Mouse (Mus musculus) midbrain, embryonic 10.5 days (tissue): Measurements from ENCODE around the gene Kremen2. TPM values are rescaled to one million over a fixed set of nuclear protein-coding genes. Genes with fewer than 3 reads are reported as not detected.

ENCODE experiments used
- DNase-seq: peaks from one replicate; pipeline ENCODE4 v3.0.0-alpha.2; 2017; ENCODE audit warnings: low spot score
- H3K27ac ChIP-seq: fragments of 300-500 bp; sonication (generic); replicated peaks from 2 replicates; pipeline ENCODE4 v1.5.1; 2016; ENCODE audit warnings: mild to moderate bottlenecking
- H3K27me3 ChIP-seq: fragments of 300-500 bp; sonication (generic); 2 replicates; pipeline ENCODE4 v1.6.1; 2016; ENCODE audit warnings: low read depth, mild to moderate bottlenecking; ENCODE audit not compliant: poor library complexity, severe bottlenecking
- H3K36me3 ChIP-seq: fragments of 300-500 bp; sonication (generic); 2 replicates; pipeline ENCODE4 v1.6.1; 2016; ENCODE audit warnings: mild to moderate bottlenecking, moderate library complexity
- H3K4me1 ChIP-seq: fragments of 300-500 bp; sonication (generic); 2 replicates; pipeline ENCODE4 v1.6.1; 2016
- H3K4me3 ChIP-seq: fragments of 300-500 bp; sonication (generic); 2 replicates; pipeline ENCODE4 v1.5.1; 2016; ENCODE audit warnings: mild to moderate bottlenecking, moderate library complexity
- H3K9me3 ChIP-seq: fragments of 300-500 bp; sonication (generic); replicated peaks from 2 replicates; pipeline ENCODE4 v1.6.1; 2016; ENCODE audit warnings: mild to moderate bottlenecking
- WGBS: fragments of 180-500 bp; shearing (Covaris S2); methylation state at CpG from one replicate; pipeline ENCODE4 v1.1.7; 2016; 5-methylcytosine and 5-hydroxymethylcytosine counted together
- polyA plus RNA-seq: library from polyadenylated mRNA; unstranded; fragments of >200 nt; fragmentation: Nextera tagmentation; extraction: Ambion mirVana; gene quantifications from 2 replicates; pipeline ENCODE4 v1.2.1, GENCODE M21; 2016

Kremen2 gene
- 1.7 and 2.3 TPM in 2 replicates for polyA plus RNA-seq

DNA sequence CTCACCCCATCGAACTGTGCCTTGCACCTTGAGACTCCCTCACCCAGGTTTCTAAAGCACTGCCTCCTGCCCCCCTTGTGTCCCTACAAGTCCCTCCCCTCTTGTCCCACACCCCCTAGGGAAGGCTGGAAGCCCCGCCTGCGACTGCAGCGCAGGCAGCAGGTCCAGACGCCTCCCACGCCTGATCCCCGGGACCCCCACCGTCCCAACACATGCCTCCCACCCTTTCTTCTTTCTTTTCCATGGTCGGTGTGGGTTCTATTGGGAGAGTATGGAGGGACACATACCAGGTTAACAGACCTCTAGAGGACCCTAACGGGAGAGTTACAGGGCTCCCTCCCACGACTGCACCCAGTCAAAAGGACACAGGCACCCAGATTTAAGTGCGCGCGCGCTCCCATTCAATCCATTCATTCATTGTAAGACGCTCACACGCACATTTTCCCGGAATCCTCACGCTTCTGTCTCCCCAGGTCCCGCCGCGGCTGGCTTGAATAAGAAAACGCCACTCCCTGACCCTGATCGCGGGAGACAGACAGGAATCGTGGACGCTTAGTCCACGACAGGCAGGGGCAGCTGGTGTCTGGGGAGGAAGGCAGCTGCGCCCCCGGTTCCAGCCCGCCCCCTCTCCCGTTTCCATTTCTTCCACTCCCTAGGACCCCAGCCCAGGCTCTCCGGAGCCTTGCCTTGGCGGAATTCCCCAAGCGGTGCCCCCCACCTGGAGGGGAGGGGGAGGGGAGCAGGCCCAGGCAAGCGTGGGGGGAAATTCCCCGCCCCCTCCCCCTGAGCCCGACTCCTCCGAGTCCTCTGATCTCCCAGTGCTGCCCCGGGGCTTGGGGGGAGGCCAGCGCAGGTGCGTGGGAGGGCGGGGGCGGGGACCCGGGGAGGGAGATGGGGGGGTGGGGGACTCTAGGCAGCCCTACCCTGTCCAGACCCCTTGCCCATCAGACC is at the start of gene Kremen2:
Kremen2 (minus strand) TSS at position 533 of the 951 bp plus-strand sequence.
- H3K27me3 ChIP-seq, result peaks cover 82% of the 10 kb centered on the region
- H3K36me3 ChIP-seq, result peaks cover under 1% of the 10 kb centered on the region; the same call in 1 of the 2 replicates
- H3K9me3 ChIP-seq, result 0 out of 2 replicates have a peak, but pooled peaks cover 2% of the 10 kb centered on the region
- H3K27ac ChIP-seq, result 0 out of 2 replicates have a peak within 1 kb of the TSS, but pooled peaks have one; percentile 49
- under 1% methylated on average over 43 of the region's 45 CpGs for WGBS
- H3K4me3 ChIP-seq, result peak within 1 kb of the TSS; percentile 52
- peak; percentile 33 for DNase-seq
- peaks cover 45% of the 10 kb centered on the region for H3K4me1 ChIP-seq

- Histone ChIP-seq H3K27me3 (no peaks in the 10 kb centered on the region), H3K9me3 (no peaks in the 10 kb centered on the region), H3K4me1 (peaks cover 11% of the 10 kb centered on the region), H3K36me3 (0 out of 2 replicates have a peak, but pooled peaks cover 6% of the 10 kb centered on the region), H3K4me3 (no peak overlapping the region), H3K27ac (no peak overlapping the region)
- 91% methylated on average over 8 of the region's 8 CpGs for WGBS
- DNase-seq, result no peak
Measured at GRCm38 (mm10) chr17:23795323-23795722, 49.7 kb upstream of the Kremen2 start.

GRCm38 (mm10) chr17:23791079-23791357 is 45.4 kb upstream of the Kremen2 start:
- no peaks in the 10 kb centered on the region for H3K9me3 ChIP-seq
- WGBS, result 65% methylated on average over 2 of the region's 2 CpGs
- 0 out of 2 replicates have a peak, but pooled peaks cover 2% of the 10 kb centered on the region for H3K36me3 ChIP-seq
- no peak for DNase-seq
- peak overlapping the region; percentile 50 for H3K4me3 ChIP-seq
- no peaks in the 10 kb centered on the region for H3K27me3 ChIP-seq
- peak overlapping the region; percentile 87 for H3K27ac ChIP-seq
- H3K4me1 ChIP-seq, result peaks cover 27% of the 10 kb centered on the region

DNA sequence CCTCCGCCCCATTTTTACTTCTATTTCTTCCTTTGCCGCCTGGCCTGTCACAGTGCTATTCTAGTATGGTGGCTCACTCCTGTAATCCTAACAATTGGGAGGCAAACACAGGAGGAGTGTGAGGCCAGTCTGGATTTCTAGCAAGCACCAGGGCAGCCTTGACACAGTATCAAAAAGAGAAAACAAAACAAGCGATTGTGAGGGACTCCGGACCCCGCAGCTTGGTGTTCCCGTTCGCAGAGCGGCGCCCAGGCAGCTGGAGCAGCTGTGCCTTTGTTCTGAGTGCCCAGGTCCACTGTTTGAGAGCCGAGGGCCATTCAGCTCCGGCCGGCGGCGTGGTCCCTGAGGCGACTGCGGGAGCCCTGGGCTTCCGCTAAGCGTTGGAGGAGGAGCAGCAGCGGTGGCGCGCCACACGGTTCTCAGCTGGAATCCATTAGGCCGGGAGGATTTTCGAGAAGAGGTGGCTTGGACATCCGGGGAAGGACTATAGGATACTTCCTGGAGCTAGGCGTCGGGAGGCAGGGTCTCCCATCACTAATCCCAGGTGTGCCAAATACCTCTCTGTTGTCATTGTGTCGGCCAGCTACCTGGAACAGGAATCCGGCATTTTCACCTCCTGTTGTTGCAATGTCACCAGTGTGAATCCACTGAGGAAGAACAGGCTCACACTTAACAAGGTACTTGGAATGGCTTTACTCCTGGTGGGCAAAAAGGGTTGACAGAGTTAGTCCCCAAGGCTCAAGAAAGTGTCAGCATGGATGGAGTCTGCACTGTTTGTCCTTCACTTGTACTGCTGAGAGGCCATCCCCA is 44.8 kb upstream of the Kremen2 start, which contains the start of gene Srrm2:
Srrm2 (plus strand) TSS at position 264 of the 810 bp plus-strand sequence.
- H3K27ac ChIP-seq, result peak within 1 kb of the TSS; percentile 87
- DNase-seq, result peak; percentile 81
- H3K27me3 ChIP-seq, result no peaks in the 10 kb centered on the region
- WGBS, result 2% methylated on average over 29 of the region's 29 CpGs
- no peaks in the 10 kb centered on the region for H3K9me3 ChIP-seq
- peaks cover 33% of the 10 kb centered on the region for H3K4me1 ChIP-seq
- peak within 1 kb of the TSS; percentile 50 for H3K4me3 ChIP-seq
- 0 out of 2 replicates have a peak, but pooled peaks cover 2% of the 10 kb centered on the region for H3K36me3 ChIP-seq

GRCm38 (mm10) chr17:23789749-23790268 is 44.2 kb upstream of the Kremen2 start:
- Histone ChIP-seq H3K4me3 (peak overlapping the region; percentile 50), H3K27me3 (no peaks in the 10 kb centered on the region), H3K36me3 (no peaks in the 10 kb centered on the region), H3K27ac (peak overlapping the region; percentile 87), H3K4me1 (peaks cover 36% of the 10 kb centered on the region), H3K9me3 (no peaks in the 10 kb centered on the region)
- DNase-seq, result no peak
- 9% methylated on average over 8 of the region's 8 CpGs for WGBS

DNA sequence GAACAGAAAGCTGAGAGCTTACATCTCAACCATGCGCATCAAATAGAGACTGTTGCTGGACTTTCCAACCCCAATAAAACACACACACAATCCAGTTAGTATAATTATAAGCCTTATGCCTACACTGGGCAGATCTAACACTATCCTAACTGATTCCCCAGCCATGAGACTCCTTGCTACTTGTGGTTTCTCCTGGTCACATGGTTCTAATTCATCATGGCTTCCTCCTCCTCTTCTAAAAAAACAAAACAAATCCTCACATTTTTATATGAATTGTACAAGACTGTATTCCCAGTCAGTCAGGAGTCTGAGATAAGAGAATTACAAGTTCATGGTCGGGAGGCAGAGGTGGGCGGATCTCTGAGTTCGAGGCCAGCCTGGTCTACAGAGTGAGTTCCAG is 43.3 kb upstream of the Kremen2 start:
- Histone ChIP-seq H3K27me3 (no peaks in the 10 kb centered on the region), H3K36me3 (no peaks in the 10 kb centered on the region), H3K4me3 (no peak overlapping the region), H3K27ac (no peak overlapping the region), H3K4me1 (peaks cover 36% of the 10 kb centered on the region), H3K9me3 (no peaks in the 10 kb centered on the region)
- WGBS, result 89% methylated on average over 4 of the region's 4 CpGs
- no peak for DNase-seq

DNA sequence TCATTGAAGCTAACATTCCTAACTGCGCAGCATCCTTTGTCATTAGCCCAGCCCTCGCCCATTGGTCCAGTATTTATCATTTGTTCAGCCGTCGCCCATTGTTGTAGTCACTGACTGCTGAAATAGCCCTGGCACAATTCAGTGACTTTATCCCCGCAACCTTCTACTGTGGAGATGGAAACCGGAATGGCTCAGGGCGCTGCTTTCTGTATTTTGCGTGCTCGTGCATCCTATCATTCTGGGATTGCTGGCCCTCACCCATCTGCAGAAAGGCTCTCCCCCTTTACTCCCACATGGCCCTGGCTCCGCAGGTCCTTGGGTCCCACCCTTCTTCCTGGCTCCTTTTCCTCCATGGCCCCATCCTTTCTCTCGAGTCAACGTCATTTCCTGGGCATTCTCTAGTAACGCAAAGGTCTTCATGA is 40.9 kb upstream of the Kremen2 start:
- H3K27me3 ChIP-seq, result no peaks in the 10 kb centered on the region
- H3K4me3 ChIP-seq, result peak overlapping the region; percentile 67
- H3K27ac ChIP-seq, result peak overlapping the region; percentile 88
- no peaks in the 10 kb centered on the region for H3K9me3 ChIP-seq
- 15% methylated on average over 13 of the region's 13 CpGs for WGBS
- H3K4me1 ChIP-seq, result peaks cover 36% of the 10 kb centered on the region
- DNase-seq, result peak; percentile 39
- no peaks in the 10 kb centered on the region for H3K36me3 ChIP-seq

- Histone ChIP-seq H3K4me3 (peak within 1 kb of the TSS; percentile 67), H3K27me3 (no peaks in the 10 kb centered on the region), H3K27ac (peak within 1 kb of the TSS; percentile 88), H3K9me3 (no peaks in the 10 kb centered on the region), H3K36me3 (no peaks in the 10 kb centered on the region), H3K4me1 (peaks cover 30% of the 10 kb centered on the region)
- peak; percentile 71 for DNase-seq
- 2% methylated on average over 43 of the region's 43 CpGs for WGBS
Measured at GRCm38 (mm10) chr17:23785561-23786471, 40.2 kb upstream of the Kremen2 start, which contains the start of gene Flywch2. TSS of gene Flywch2 (minus strand) at chr17:23786081.

GRCm38 (mm10) chr17:23783352-23783751 is 37.7 kb upstream of the Kremen2 start:
- Histone ChIP-seq H3K27ac (no peak overlapping the region), H3K27me3 (no peaks in the 10 kb centered on the region), H3K36me3 (no peaks in the 10 kb centered on the region), H3K4me3 (no peak overlapping the region), H3K9me3 (no peaks in the 10 kb centered on the region), H3K4me1 (peaks cover 16% of the 10 kb centered on the region)
- no peak for DNase-seq

DNA sequence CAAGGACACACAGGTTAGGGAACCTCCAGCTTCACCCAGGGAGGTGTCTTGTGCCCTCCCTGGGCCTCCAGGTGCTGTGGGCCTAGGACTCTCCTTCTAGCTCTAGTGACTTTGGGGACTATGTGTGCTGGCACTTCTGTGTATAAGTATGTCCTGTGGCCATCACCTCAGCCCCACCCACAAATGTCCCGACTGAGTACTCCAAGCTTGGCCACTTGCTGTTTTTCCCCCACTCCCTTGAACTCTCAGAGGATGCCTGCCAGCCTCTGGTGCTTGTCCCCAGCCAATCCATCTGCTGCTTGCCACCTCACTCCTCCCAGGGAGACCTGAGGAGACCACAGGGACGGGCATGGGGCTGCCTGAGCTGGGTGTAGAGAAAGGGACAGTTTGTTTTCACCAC is 32.8 kb upstream of the Kremen2 start:
- WGBS, result 74% methylated on average over 2 of the region's 2 CpGs
- Histone ChIP-seq H3K27me3 (no peaks in the 10 kb centered on the region), H3K27ac (no peak overlapping the region), H3K36me3 (no peaks in the 10 kb centered on the region), H3K4me1 (peaks cover 6% of the 10 kb centered on the region; the same call in 1 of the 2 replicates), H3K4me3 (no peak overlapping the region), H3K9me3 (no peaks in the 10 kb centered on the region)
- no peak for DNase-seq

GRCm38 (mm10) chr17:23777141-23777540 is 31.5 kb upstream of the Kremen2 start:
- no peaks in the 10 kb centered on the region for H3K27me3 ChIP-seq
- no peaks in the 10 kb centered on the region for H3K36me3 ChIP-seq
- WGBS, result 84% methylated on average over 2 of the region's 2 CpGs
- no peak for DNase-seq
- H3K4me3 ChIP-seq, result no peak overlapping the region
- H3K4me1 ChIP-seq, result peaks cover 6% of the 10 kb centered on the region; the same call in 1 of the 2 replicates
- no peak overlapping the region for H3K27ac ChIP-seq
- H3K9me3 ChIP-seq, result no peaks in the 10 kb centered on the region
